Mouse (Mus musculus): ENCODE results near the gene Agmo. TPM values are rescaled to one million over a fixed set of nuclear protein-coding genes. Genes with fewer than 3 reads are reported as not detected.

Agmo gene
- not detected for polyA plus RNA-seq (2017; shearing (Covaris generic))

DNA sequence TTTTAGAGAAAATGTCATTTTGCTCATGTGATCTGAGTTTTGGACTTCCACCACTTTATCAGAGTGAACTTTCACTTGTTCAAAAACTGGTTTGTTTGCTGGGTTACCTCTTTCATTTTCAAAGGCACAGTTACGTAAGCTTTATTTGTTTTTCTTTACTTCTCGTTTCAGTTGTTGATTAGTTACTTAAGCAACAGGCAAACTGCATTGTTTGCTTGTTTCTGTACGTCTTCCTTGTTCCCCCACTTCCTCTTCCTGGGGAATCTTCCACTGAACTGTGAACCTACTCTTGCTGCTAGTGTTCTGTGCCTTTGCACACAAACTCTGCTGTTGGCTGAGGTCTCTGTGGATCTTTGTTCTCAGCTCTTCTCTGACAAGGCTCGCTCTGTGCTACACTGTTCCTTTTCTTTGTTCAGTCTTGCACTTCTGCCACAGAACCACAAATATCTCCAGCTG, at the start of gene Agmo:
TSS of gene Agmo (plus strand) at position 76 of the 456 bp plus-strand sequence.

Other genes with a start within 250 kb of the Agmo start
- gene Meox2, start 133.1 kb upstream of the Agmo start, polyA plus RNA-seq (2017; shearing (Covaris generic)) = not detected

Data from CD4-positive, CD25-positive, alpha-beta regulatory T cell, adult 9 weeks (primary cell).